Mouse (Mus musculus): ENCODE results near the gene Gm37240. TPM values are rescaled to one million over a fixed set of nuclear protein-coding genes. Genes with fewer than 3 reads are reported as not detected.

The Gm37240 gene
- polyA plus RNA-seq, 1 experiment from 2014 or later = 0.16 TPM

DNA sequence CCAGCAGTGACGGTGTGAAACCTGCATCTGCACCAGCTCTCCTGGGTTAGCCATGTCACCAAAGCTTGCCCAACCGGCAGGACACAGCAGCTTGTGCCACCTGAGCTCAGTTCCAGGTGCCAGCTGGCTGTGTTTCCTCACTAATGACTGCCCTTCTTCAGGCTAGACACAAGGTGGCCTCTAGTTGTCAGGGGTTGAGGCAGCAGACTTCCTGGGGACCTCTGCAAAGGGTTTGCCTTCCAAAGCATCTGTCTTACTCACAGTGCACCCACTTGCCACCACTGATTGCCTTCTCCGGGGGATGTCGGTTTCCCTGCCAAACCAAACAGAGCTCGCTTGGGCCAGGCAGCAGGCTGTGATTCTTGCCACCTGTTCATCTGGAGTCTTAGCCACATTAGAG, 1199.1 kb downstream of the Gm37240 start:
- ATAC-seq = no peak
- 89% methylated on average over 5 of the region's 5 CpGs for WGBS
- Histone ChIP-seq H3K27me3 (peaks cover 11% of the 10 kb centered on the region), H3K9me3 (no peaks in the 10 kb centered on the region), H3K27ac (no peak overlapping the region), H3K4me2 (replicated peaks) (no peak overlapping the region), H3K4me3 (replicated peaks) (no peak overlapping the region), H3K36me3 (no peaks in the 10 kb centered on the region), H3K9ac (replicated peaks) (no peak overlapping the region), H3K4me1 (replicated peaks) (peaks cover 15% of the 10 kb centered on the region)

DNA sequence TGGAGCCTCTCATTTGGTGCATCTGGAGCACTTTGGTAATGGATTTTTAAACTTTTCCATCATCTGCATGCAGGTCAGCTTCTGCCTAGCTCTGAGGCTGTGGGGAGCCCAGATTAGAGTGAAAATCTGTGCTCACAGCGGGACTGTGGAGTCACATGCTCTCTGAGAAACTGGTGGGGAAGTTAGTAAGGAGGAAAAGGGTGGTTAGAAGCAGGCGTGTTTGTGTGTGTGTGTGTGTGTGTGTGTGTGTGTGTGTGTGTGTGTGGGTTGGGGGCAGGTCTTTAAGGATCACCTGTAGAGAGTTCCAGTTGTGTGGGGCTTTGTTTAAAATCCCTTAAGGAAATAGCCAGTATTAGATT, 1199.9 kb downstream of the Gm37240 start:
- ATAC-seq = 0 out of 2 replicates have a peak, but pooled peaks have one; percentile 20
- Histone ChIP-seq H3K27me3 (peaks cover 11% of the 10 kb centered on the region), H3K9ac (replicated peaks) (no peak overlapping the region), H3K4me3 (replicated peaks) (no peak overlapping the region), H3K9me3 (no peaks in the 10 kb centered on the region), H3K4me1 (replicated peaks) (peaks cover 15% of the 10 kb centered on the region), H3K27ac (no peak overlapping the region), H3K4me2 (replicated peaks) (no peak overlapping the region), H3K36me3 (no peaks in the 10 kb centered on the region)
- WGBS = 51% methylated on average over 2 of the region's 2 CpGs

DNA sequence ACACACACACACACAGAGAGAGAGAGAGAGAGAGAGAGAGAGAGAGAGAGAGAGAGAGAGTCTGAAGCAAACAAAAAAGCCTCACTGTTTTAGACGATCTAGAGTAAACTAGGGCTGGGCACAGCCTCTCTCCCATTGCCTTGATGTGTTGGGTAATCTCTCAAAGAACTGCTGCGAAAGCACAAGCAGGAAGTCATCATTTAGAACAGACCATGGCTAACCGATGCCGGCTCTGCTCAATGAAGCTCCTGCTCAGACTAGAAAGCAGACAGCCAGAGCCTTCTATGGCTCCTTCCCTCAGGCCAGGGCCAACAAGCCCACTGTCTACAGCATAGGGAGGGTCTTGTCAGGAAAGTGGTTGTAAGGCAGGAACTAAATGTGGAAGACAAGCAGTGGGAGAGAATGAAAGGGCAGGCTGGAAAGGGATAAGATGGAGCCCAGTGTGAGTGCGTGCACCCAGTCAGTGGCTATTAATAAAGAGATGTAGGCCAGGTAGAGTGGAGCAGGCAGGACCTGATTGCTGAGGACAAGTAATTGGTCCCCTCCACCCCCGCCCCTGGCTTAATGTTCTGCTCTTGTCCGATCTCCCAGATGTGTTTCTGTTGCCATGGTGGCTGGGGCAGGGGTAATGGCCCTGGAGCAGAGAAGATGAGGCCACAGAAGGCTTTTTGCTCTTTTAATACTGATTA, 1200.4 kb downstream of the Gm37240 start:
- H3K36me3 ChIP-seq = no peaks in the 10 kb centered on the region
- H3K27ac ChIP-seq = no peak overlapping the region
- ATAC-seq = peak; percentile 58; the same call in 1 of the 2 replicates
- H3K4me2 ChIP-seq (replicated peaks) = no peak overlapping the region
- H3K4me3 ChIP-seq (replicated peaks) = no peak overlapping the region
- WGBS = 72% methylated on average over 7 of the region's 7 CpGs
- H3K27me3 ChIP-seq = peaks cover 7% of the 10 kb centered on the region
- peaks cover 15% of the 10 kb centered on the region for H3K4me1 ChIP-seq (replicated peaks)
- no peak overlapping the region for H3K9ac ChIP-seq (replicated peaks)
- no peaks in the 10 kb centered on the region for H3K9me3 ChIP-seq

DNA sequence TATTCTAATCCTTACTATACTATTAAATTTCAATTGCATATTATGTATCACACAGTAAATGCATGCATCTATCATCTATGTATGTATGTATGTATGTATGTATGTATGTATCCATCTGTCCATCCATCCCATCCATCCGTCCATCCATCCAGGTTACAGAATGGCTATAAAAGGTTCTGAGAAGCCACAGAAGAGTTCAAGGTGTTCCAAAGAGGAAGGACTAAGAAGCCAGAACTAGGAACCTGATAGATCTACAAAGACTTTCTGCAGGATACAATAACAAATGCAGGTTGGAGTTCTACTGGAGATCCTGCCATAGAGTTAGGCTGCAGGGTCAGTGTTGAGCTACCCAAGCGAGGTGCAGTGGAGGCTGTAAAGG, 1201.0 kb downstream of the Gm37240 start:
- H3K4me2 ChIP-seq (replicated peaks) = no peak overlapping the region
- no peak overlapping the region for H3K9ac ChIP-seq (replicated peaks)
- H3K27me3 ChIP-seq = peaks cover 7% of the 10 kb centered on the region; the same call in 1 of the 2 replicates
- peaks cover 15% of the 10 kb centered on the region for H3K4me1 ChIP-seq (replicated peaks)
- WGBS = 93% methylated on average over 2 of the region's 2 CpGs
- no peak for ATAC-seq
- no peaks in the 10 kb centered on the region for H3K9me3 ChIP-seq
- no peak overlapping the region for H3K27ac ChIP-seq
- H3K4me3 ChIP-seq (replicated peaks) = no peak overlapping the region
- H3K36me3 ChIP-seq = no peaks in the 10 kb centered on the region

DNA sequence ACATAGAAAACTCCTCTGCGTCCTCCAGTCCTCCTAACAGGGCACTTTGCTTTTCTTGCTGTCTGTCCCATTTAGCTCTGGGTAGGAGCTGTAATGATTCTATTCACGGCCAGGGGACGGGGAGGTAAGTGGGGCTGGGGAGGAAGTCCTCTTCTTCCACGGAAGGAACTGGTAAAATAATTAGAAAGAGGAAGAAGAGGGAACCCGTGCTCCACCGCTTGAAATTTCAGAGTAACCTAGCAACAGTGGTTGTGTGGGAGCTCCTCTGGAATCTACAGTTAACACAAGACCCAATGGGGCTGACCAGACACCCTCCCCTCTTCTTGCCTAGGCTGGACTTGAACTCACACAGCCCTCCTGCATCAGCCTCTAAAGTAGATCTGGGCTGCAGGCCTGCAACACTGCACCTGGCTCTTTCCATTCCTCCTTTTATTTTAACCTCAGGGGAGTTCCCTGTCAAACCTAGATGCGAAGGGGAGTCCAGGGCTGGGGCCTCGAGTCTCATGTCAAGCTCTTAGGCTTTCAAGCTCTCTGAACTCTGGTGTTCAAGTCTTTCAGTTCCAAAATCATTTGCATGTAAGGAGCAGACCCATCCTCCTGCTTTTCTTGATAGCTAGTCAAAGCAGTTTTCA, 1201.5 kb downstream of the Gm37240 start:
- ATAC-seq = no peak
- Histone ChIP-seq H3K4me2 (replicated peaks) (no peak overlapping the region), H3K9me3 (no peaks in the 10 kb centered on the region), H3K9ac (replicated peaks) (no peak overlapping the region), H3K27ac (no peak overlapping the region), H3K4me1 (replicated peaks) (peaks cover 15% of the 10 kb centered on the region), H3K36me3 (no peaks in the 10 kb centered on the region), H3K27me3 (peaks cover 7% of the 10 kb centered on the region; the same call in 1 of the 2 replicates), H3K4me3 (replicated peaks) (no peak overlapping the region)
- 82% methylated on average over 8 of the region's 8 CpGs for WGBS

DNA sequence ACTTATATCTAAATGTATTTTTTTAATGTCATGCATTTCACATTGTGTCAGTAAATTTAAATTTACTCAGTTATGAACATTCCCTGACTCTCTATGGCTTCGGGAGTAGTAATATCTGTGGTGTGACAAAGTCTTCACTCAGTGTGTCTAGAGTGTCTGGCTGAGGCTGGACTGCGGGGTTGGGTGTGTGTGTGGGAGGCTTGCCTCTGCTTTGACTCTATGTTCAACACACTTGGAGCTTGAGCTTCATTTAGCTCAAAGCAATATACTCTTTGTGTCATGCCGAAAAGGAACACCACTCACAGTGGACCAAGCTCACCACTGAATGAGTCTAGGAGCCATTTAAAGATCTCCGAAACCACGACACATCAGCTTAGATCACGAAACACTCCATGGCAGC, 1203.5 kb downstream of the Gm37240 start:
- Histone ChIP-seq H3K36me3 (no peaks in the 10 kb centered on the region), H3K4me2 (replicated peaks) (no peak overlapping the region), H3K9me3 (no peaks in the 10 kb centered on the region), H3K4me3 (replicated peaks) (no peak overlapping the region), H3K9ac (replicated peaks) (no peak overlapping the region), H3K4me1 (replicated peaks) (peaks cover 7% of the 10 kb centered on the region; the same call in 1 of the 2 replicates), H3K27me3 (peaks cover 7% of the 10 kb centered on the region; the same call in 1 of the 2 replicates), H3K27ac (no peak overlapping the region)
- ATAC-seq = no peak
- WGBS = 94% methylated on average over 6 of the region's 6 CpGs

DNA sequence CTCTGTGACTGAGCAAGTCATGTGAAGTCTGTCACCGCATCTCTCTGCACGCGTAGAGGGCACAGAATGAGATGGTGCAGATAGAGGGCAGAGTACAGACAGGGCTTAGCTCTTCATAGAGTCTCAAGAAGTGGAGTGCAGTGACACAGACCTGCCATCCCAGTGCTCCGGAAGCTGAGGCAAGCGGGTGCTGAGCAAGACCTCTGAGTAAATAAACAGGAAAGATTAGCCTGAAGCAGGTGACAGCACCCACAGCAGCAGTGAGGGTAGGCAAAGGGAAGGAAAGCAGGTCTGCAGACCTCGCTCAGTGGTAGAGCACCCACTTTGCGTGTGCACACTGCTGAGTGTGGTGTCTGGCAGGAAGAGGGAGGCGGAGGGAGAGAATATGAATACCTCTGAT, 1205.6 kb downstream of the Gm37240 start:
- H3K9me3 ChIP-seq = no peaks in the 10 kb centered on the region
- WGBS = 88% methylated on average over 8 of the region's 8 CpGs

DNA sequence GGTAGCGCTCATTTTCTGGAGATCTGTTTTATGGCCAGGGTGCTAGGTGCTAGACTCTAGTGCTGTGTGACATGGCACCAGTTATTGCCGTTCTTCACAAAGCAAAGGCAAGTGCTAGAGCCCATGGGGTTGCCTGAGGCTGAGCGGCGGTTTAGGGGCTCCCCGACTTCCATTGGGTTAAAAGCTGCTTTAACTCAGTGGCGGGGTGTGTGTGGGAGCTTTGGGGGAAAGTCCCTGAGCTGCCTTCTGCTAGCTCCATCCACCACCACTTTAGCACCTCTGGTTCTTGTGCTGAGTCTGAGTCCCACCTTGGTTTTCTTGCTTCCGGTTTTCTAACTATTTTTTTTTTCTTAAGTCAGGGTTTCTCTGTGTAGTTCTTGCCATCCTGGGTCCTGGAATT, 1207.3 kb downstream of the Gm37240 start:
- WGBS = 92% methylated on average over 7 of the region's 7 CpGs
- ATAC-seq = no peak
- Histone ChIP-seq H3K9me3 (no peaks in the 10 kb centered on the region), H3K4me3 (replicated peaks) (no peak overlapping the region), H3K36me3 (no peaks in the 10 kb centered on the region), H3K4me2 (replicated peaks) (no peak overlapping the region), H3K27ac (no peak overlapping the region), H3K4me1 (replicated peaks) (no peaks in the 10 kb centered on the region), H3K9ac (replicated peaks) (no peak overlapping the region), H3K27me3 (no peaks in the 10 kb centered on the region)

More for the DNA sequence above, 1205.6 kb downstream of the Gm37240 start:
- no peak overlapping the region for H3K27ac ChIP-seq
- no peak overlapping the region for H3K9ac ChIP-seq (replicated peaks)
- no peak overlapping the region for H3K4me2 ChIP-seq (replicated peaks)
- H3K27me3 ChIP-seq = no peaks in the 10 kb centered on the region
- H3K4me1 ChIP-seq (replicated peaks) = no peaks in the 10 kb centered on the region
- no peak overlapping the region for H3K4me3 ChIP-seq (replicated peaks)
- H3K36me3 ChIP-seq = no peaks in the 10 kb centered on the region
- ATAC-seq = no peak

DNA sequence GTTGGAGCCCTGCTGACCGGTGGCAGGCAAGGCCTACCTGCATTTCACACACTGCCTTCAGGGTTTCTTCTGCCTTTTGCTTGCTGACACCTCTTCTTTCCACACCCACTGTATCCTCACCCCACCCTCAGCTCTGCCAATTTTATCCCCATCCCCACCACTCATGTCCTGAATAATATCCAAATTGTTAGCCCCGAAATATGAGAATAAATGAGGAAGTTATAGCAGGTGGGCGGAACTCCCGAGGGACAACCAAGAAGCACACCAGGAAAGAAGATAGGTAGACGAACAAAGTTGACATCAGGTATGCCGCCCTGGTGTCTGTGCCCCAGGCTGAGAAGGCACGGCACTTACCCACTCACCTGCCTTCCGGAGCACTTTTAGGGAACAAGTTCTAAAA, 1207.8 kb downstream of the Gm37240 start:
- no peaks in the 10 kb centered on the region for H3K27me3 ChIP-seq
- no peak for ATAC-seq
- no peak overlapping the region for H3K27ac ChIP-seq
- no peaks in the 10 kb centered on the region for H3K36me3 ChIP-seq
- H3K4me2 ChIP-seq (replicated peaks) = no peak overlapping the region
- no peak overlapping the region for H3K9ac ChIP-seq (replicated peaks)
- H3K9me3 ChIP-seq = no peaks in the 10 kb centered on the region
- H3K4me3 ChIP-seq (replicated peaks) = no peak overlapping the region
- H3K4me1 ChIP-seq (replicated peaks) = no peaks in the 10 kb centered on the region
- WGBS = 94% methylated on average over 8 of the region's 8 CpGs

DNA sequence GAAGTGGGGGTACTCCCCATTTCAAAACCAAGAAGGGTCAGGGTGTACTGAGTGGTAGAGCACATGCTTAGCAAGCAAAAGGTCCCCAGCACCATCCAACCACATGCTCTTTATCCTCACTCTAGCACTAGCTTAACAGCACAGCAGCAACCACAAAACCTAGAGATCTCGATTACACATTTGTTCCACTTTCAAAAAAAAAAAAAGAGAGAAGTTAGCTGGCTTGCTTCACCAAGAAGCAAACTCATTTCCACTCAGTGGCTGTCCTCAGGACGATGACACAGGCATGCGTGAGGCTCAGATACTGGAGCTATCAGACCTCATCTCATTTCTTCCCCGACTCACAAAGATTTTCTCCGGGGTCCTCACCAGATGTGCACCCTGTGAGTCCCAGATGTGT, 1208.4 kb downstream of the Gm37240 start:
- Histone ChIP-seq H3K27me3 (no peaks in the 10 kb centered on the region), H3K4me2 (replicated peaks) (no peak overlapping the region), H3K9ac (replicated peaks) (no peak overlapping the region), H3K27ac (no peak overlapping the region), H3K9me3 (no peaks in the 10 kb centered on the region), H3K4me3 (replicated peaks) (no peak overlapping the region), H3K4me1 (replicated peaks) (no peaks in the 10 kb centered on the region), H3K36me3 (no peaks in the 10 kb centered on the region)
- no peak for ATAC-seq
- WGBS = 86% methylated on average over 5 of the region's 5 CpGs

DNA sequence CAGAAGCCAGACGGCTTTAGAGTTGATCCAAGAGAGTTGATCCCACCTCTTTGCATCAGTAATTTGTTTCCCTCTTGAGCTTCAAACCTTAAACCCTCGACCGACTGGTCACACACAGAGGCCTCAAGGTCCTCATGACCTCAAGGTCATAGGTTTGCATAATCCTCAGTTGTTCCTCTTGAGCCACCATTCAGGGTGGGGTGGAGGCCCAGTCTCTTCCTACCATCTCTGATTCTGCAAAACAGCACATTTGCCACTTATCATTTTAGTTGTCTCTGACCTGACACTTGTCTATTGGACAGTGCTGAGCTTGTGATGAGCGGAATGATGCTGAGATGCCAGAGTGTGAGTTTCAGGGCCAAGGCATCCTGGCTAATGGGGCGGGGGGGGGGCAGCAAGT, 1211.6 kb downstream of the Gm37240 start:
- no peak overlapping the region for H3K27ac ChIP-seq
- no peak overlapping the region for H3K9ac ChIP-seq (replicated peaks)
- no peaks in the 10 kb centered on the region for H3K9me3 ChIP-seq
- no peak for ATAC-seq
- H3K4me2 ChIP-seq (replicated peaks) = no peak overlapping the region
- no peaks in the 10 kb centered on the region for H3K4me1 ChIP-seq (replicated peaks)
- no peaks in the 10 kb centered on the region for H3K36me3 ChIP-seq
- 52% methylated on average over 5 of the region's 5 CpGs for WGBS
- H3K27me3 ChIP-seq = no peaks in the 10 kb centered on the region
- no peak overlapping the region for H3K4me3 ChIP-seq (replicated peaks)

DNA sequence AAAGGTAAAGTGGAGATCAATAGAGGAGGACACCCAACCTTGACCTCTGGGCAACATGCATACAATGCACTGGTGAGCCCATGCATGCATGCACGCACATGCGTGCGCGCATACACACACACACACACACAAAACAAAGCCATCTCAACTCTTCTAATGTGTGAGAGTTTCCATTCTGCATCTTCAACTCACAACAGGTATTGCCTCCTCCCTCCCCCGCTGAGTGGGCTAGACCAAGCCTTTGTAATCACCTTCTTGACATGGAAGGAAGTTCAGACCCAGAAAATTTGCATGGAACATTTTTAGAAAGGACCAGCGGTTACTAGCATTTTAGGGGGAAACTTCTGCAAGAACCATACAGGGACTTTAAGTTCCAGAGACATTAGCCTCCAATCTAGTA, 1213.8 kb downstream of the Gm37240 start:
- H3K9ac ChIP-seq (replicated peaks) = no peak overlapping the region
- peaks cover 9% of the 10 kb centered on the region for H3K27me3 ChIP-seq
- no peaks in the 10 kb centered on the region for H3K9me3 ChIP-seq
- no peak for ATAC-seq
- 96% methylated on average over 6 of the region's 6 CpGs for WGBS
- H3K4me2 ChIP-seq (replicated peaks) = no peak overlapping the region
- no peak overlapping the region for H3K4me3 ChIP-seq (replicated peaks)
- no peaks in the 10 kb centered on the region for H3K4me1 ChIP-seq (replicated peaks)
- no peaks in the 10 kb centered on the region for H3K36me3 ChIP-seq
- H3K27ac ChIP-seq = no peak overlapping the region

DNA sequence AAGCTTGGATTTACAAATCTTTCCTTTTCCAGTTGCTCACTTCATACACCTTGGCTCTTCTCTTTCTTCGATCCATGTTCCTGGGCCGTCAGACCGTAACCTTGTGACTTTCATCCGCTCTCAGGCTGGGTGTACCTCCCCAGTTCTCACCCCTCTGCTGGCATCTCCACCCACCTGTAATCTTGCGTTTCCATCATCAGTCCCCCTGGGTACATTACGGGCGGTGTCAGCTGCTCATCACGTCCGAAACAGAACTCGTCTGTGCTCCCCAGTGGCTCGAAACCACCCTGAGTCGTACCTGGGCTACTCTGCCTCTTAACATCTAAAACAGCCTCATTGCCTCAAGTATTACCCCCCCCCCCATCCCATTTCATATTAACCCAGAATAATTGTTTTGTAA, 1215.2 kb downstream of the Gm37240 start:
- Histone ChIP-seq H3K9ac (replicated peaks) (no peak overlapping the region), H3K4me2 (replicated peaks) (no peak overlapping the region), H3K27me3 (peaks cover 23% of the 10 kb centered on the region), H3K27ac (no peak overlapping the region), H3K4me3 (replicated peaks) (no peak overlapping the region), H3K9me3 (no peaks in the 10 kb centered on the region), H3K36me3 (no peaks in the 10 kb centered on the region), H3K4me1 (replicated peaks) (no peaks in the 10 kb centered on the region)
- 98% methylated on average over 12 of the region's 12 CpGs for WGBS
- ATAC-seq = no peak

Measured in midbrain, embryonic 13.5 days (tissue).